Mouse (Mus musculus) kidney, embryonic 14.5 days (tissue): ENCODE measurements around the gene Dhx58. TPM values are rescaled to one million over a fixed set of nuclear protein-coding genes. Genes with fewer than 3 reads are reported as not detected.

Source experiments
- ATAC-seq: fragments of 200-750 bp; cut with Nextera tagmentation; 2 replicates; pipeline ENCODE4 v1.8.0; 2017; ENCODE audit warnings: moderate number of reproducible peaks, mild to moderate bottlenecking, moderate TSS enrichment, moderate library complexity; ENCODE audit not compliant: low FRiP score, low TSS enrichment
- H3K27ac ChIP-seq: fragments of 300-500 bp; sonication (generic); 2 replicates; pipeline ENCODE4 v1.5.1; 2014; ENCODE audit warnings: low read depth, mild to moderate bottlenecking, low read length, moderate library complexity, mixed read lengths
- H3K27me3 ChIP-seq: fragments of 300-500 bp; sonication (generic); 2 replicates; pipeline ENCODE4 v1.6.1; 2014; ENCODE audit warnings: mild to moderate bottlenecking, low read length; ENCODE audit not compliant: control insufficient read depth, insufficient read depth
- H3K36me3 ChIP-seq: fragments of 300-500 bp; sonication (generic); 2 replicates; pipeline ENCODE4 v1.6.1; 2014; ENCODE audit warnings: low read length, mixed read lengths; ENCODE audit not compliant: control insufficient read depth, insufficient read depth
- H3K4me1 ChIP-seq: fragments of 300-500 bp; sonication (generic); 2 replicates; pipeline ENCODE4 v1.6.1; 2014; ENCODE audit warnings: low read length, mixed read lengths; ENCODE audit not compliant: control insufficient read depth, insufficient read depth
- H3K4me2 ChIP-seq: fragments of 300-500 bp; sonication (generic); replicated peaks from 2 replicates; pipeline ENCODE4 v1.6.1; 2014; ENCODE audit warnings: low read depth, mild to moderate bottlenecking, low read length
- H3K4me3 ChIP-seq: fragments of 300-500 bp; sonication (generic); 2 replicates; pipeline ENCODE4 v1.5.1; 2014; ENCODE audit warnings: mild to moderate bottlenecking, low read length
- H3K9ac ChIP-seq: fragments of 300-500 bp; sonication (generic); 2 replicates; pipeline ENCODE4 v1.6.1; 2014; ENCODE audit warnings: low read depth, mild to moderate bottlenecking, low read length, moderate library complexity
- H3K9me3 ChIP-seq: fragments of 300-500 bp; sonication (generic); 2 replicates; pipeline ENCODE4 v1.6.1; 2016; ENCODE audit warnings: low read length; ENCODE audit not compliant: control insufficient read depth
- WGBS: fragments of 180-500 bp; shearing (Covaris S2); extraction: QIAGEN DNeasy Blood & Tissue Kit; methylation state at CpG from one replicate; pipeline ENCODE4 v1.1.7; 2014; 5-methylcytosine and 5-hydroxymethylcytosine counted together
- polyA plus RNA-seq: library from polyadenylated mRNA; unstranded; fragments of >200 nt; fragmentation: Nextera tagmentation; extraction: Ambion mirVana; gene quantifications from 2 replicates; pipeline ENCODE4 v1.2.1, GENCODE M21; 2014

The Dhx58 gene
- polyA plus RNA-seq, 1 experiment from 2014 or later = 3.2 TPM

DNA sequence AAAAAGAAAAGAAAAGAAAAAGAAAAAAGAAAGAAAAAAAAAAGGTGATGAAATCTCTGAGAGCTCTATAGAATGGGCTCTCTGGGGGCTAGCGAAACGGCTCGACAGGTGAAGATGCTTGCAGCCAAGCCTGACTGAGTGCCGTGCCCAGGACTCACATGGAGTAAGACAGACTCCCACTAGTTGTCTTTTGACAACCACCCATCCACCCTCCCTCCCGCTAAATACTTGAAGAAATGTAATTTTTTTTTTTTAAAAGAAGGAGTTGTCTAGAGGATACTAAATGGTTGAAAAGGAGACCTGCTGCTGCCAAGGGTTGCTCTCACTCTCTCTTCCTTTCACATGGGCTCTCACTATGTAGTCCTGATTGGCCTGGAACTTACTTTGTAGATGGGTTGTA, 34.7 kb upstream of the Dhx58 start:
- H3K27me3 ChIP-seq = no peaks in the 10 kb centered on the region
- no peak for ATAC-seq
- 16% methylated on average over 5 of the region's 5 CpGs for WGBS
- H3K36me3 ChIP-seq = peaks cover 6% of the 10 kb centered on the region; the same call in 1 of the 2 replicates
- no peak overlapping the region for H3K27ac ChIP-seq
- H3K9me3 ChIP-seq = no peaks in the 10 kb centered on the region
- H3K4me2 ChIP-seq = peak overlapping the region; percentile 82
- H3K4me1 ChIP-seq = peaks cover 19% of the 10 kb centered on the region
- H3K9ac ChIP-seq = no peak overlapping the region
- H3K4me3 ChIP-seq = peak overlapping the region; percentile 90

GRCm38 (mm10) chr11:100738066-100738604, 34.1 kb upstream of the Dhx58 start, which contains the start of gene Rab5c:
Gene Rab5c (minus strand): TSS chr11:100738215.
- 1% methylated on average over 39 of the region's 39 CpGs for WGBS
- peak; percentile 100 for ATAC-seq

GRCm38 (mm10) chr11:100737105-100737733, 33.1 kb upstream of the Dhx58 start:
- Histone ChIP-seq H3K36me3 (peaks cover 9% of the 10 kb centered on the region; the same call in 1 of the 2 replicates), H3K4me2 (peak overlapping the region; percentile 82), H3K4me3 (peak overlapping the region; percentile 90), H3K27ac (no peak overlapping the region), H3K27me3 (no peaks in the 10 kb centered on the region), H3K4me1 (peaks cover 19% of the 10 kb centered on the region), H3K9me3 (no peaks in the 10 kb centered on the region), H3K9ac (peak overlapping the region; percentile 87)
- ATAC-seq = no peak
- 1% methylated on average over 13 of the region's 13 CpGs for WGBS

More at GRCm38 (mm10) chr11:100738066-100738604, 34.1 kb upstream of the Dhx58 start, which contains the start of gene Rab5c:
- Histone ChIP-seq H3K27me3 (no peaks in the 10 kb centered on the region), H3K4me3 (peak within 1 kb of the TSS; percentile 90), H3K36me3 (peaks cover 9% of the 10 kb centered on the region; the same call in 1 of the 2 replicates), H3K9ac (peak within 1 kb of the TSS; percentile 87), H3K4me2 (peak within 1 kb of the TSS; percentile 82), H3K4me1 (peaks cover 19% of the 10 kb centered on the region), H3K27ac (peak within 1 kb of the TSS; percentile 56; the same call in 1 of the 2 replicates), H3K9me3 (no peaks in the 10 kb centered on the region)

DNA sequence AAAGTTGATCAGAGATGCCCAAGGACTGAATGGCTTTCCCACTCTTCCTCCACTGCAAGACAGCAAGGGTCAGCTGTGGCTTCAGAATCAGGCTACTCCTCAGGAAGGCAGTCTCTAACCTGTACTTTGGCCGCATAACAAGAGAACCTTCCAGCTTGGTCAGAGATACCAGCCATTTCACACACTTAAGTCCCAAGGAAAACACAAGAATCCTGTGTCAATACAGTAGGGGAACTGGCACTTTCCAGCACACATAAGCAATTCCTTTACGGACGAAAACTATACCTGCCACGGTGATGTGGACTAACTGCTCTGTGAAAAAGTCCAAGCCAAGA, 32.6 kb upstream of the Dhx58 start:
- H3K9ac ChIP-seq = peak overlapping the region; percentile 87; the same call in 1 of the 2 replicates
- H3K9me3 ChIP-seq = no peaks in the 10 kb centered on the region
- no peaks in the 10 kb centered on the region for H3K27me3 ChIP-seq
- WGBS = 79% methylated on average over 4 of the region's 4 CpGs
- peak overlapping the region; percentile 82 for H3K4me2 ChIP-seq
- H3K4me3 ChIP-seq = peak overlapping the region; percentile 90; the same call in 1 of the 2 replicates
- no peak overlapping the region for H3K27ac ChIP-seq
- peaks cover 19% of the 10 kb centered on the region for H3K4me1 ChIP-seq
- no peak for ATAC-seq
- H3K36me3 ChIP-seq = peaks cover 9% of the 10 kb centered on the region; the same call in 1 of the 2 replicates

GRCm38 (mm10) chr11:100735954-100736745, 32.1 kb upstream of the Dhx58 start:
- Histone ChIP-seq H3K4me3 (peak overlapping the region; percentile 90; the same call in 1 of the 2 replicates), H3K4me1 (peaks cover 19% of the 10 kb centered on the region), H3K9me3 (no peaks in the 10 kb centered on the region), H3K27ac (no peak overlapping the region), H3K4me2 (peak overlapping the region; percentile 23; the same call in 1 of the 2 replicates), H3K27me3 (no peaks in the 10 kb centered on the region), H3K9ac (peak overlapping the region; percentile 87; the same call in 1 of the 2 replicates), H3K36me3 (peaks cover 9% of the 10 kb centered on the region; the same call in 1 of the 2 replicates)
- 69% methylated on average over 14 of the region's 14 CpGs for WGBS
- ATAC-seq = no peak

GRCm38 (mm10) chr11:100735134-100735865, 31.2 kb upstream of the Dhx58 start:
- Histone ChIP-seq H3K36me3 (peaks cover 9% of the 10 kb centered on the region; the same call in 1 of the 2 replicates), H3K27ac (no peak overlapping the region), H3K27me3 (no peaks in the 10 kb centered on the region), H3K4me3 (no peak overlapping the region), H3K4me1 (peaks cover 19% of the 10 kb centered on the region), H3K4me2 (no peak overlapping the region; the same call in 1 of the 2 replicates), H3K9me3 (no peaks in the 10 kb centered on the region), H3K9ac (no peak overlapping the region)
- WGBS = 87% methylated on average over 9 of the region's 9 CpGs
- no peak for ATAC-seq

- Histone ChIP-seq H3K9me3 (no peaks in the 10 kb centered on the region), H3K27me3 (no peaks in the 10 kb centered on the region), H3K4me2 (no peak overlapping the region), H3K27ac (no peak overlapping the region), H3K36me3 (peaks cover 16% of the 10 kb centered on the region; the same call in 1 of the 2 replicates), H3K4me1 (peaks cover under 1% of the 10 kb centered on the region; the same call in 1 of the 2 replicates), H3K4me3 (no peak overlapping the region), H3K9ac (no peak overlapping the region)
- no peak for ATAC-seq
- 86% methylated on average over 6 of the region's 6 CpGs for WGBS
These were observed 26.6 kb upstream of the Dhx58 start for GRCm38 (mm10) chr11:100730477-100731205.

- no peak overlapping the region for H3K27ac ChIP-seq
- ATAC-seq = no peak
- no peaks in the 10 kb centered on the region for H3K27me3 ChIP-seq
- no peaks in the 10 kb centered on the region for H3K9me3 ChIP-seq
- H3K4me1 ChIP-seq = peaks cover 4% of the 10 kb centered on the region; the same call in 1 of the 2 replicates
- H3K4me3 ChIP-seq = no peak overlapping the region
- H3K36me3 ChIP-seq = peaks cover 15% of the 10 kb centered on the region; the same call in 1 of the 2 replicates
- 89% methylated on average over 4 of the region's 4 CpGs for WGBS
- no peak overlapping the region for H3K9ac ChIP-seq
- no peak overlapping the region for H3K4me2 ChIP-seq
These were observed 25.9 kb upstream of the Dhx58 start for GRCm38 (mm10) chr11:100729976-100730375.
